Mouse (Mus musculus) embryonic facial prominence, embryonic 15.5 days (tissue): ENCODE data around the gene Pam. TPM values are rescaled to one million over a fixed set of nuclear protein-coding genes. Genes with fewer than 3 reads are reported as not detected.

ENCODE experiments used
- ATAC-seq: fragments of 200-750 bp; cut with Nextera tagmentation; 2 replicates; pipeline ENCODE4 v1.8.0; 2017; ENCODE audit warnings: low read depth, moderate TSS enrichment; ENCODE audit not compliant: insufficient number of reproducible peaks, low FRiP score, low TSS enrichment
- H3K27ac ChIP-seq: fragments of 300-500 bp; sonication (generic); replicated peaks from 2 replicates; pipeline ENCODE4 v1.5.1; 2015; ENCODE audit warnings: mild to moderate bottlenecking, inconsistent platforms
- H3K27me3 ChIP-seq: fragments of 300-500 bp; sonication (generic); 2 replicates; pipeline ENCODE4 v1.6.1; 2015; ENCODE audit warnings: inconsistent platforms
- H3K36me3 ChIP-seq: fragments of 300-500 bp; sonication (generic); 2 replicates; pipeline ENCODE4 v1.6.1; 2015; ENCODE audit warnings: mild to moderate bottlenecking, inconsistent platforms
- H3K4me1 ChIP-seq: fragments of 300-500 bp; sonication (generic); 2 replicates; pipeline ENCODE4 v1.6.1; 2015; ENCODE audit warnings: inconsistent platforms
- H3K4me2 ChIP-seq: fragments of 300-500 bp; sonication (generic); replicated peaks from 2 replicates; pipeline ENCODE4 v1.6.1; 2015; ENCODE audit warnings: mild to moderate bottlenecking, inconsistent platforms
- H3K4me3 ChIP-seq: fragments of 300-500 bp; sonication (generic); replicated peaks from 2 replicates; pipeline ENCODE4 v1.5.1; 2015; ENCODE audit warnings: mild to moderate bottlenecking, inconsistent platforms
- H3K9ac ChIP-seq: fragments of 300-500 bp; sonication (generic); 2 replicates; pipeline ENCODE4 v1.6.1; 2015; ENCODE audit warnings: inconsistent platforms
- H3K9me3 ChIP-seq: fragments of 300-500 bp; sonication (generic); replicated peaks from 2 replicates; pipeline ENCODE4 v1.6.1; 2016; ENCODE audit warnings: inconsistent platforms
- WGBS: fragments of 180-500 bp; shearing (Covaris S2); methylation state at CpG from one replicate; pipeline ENCODE4 v1.1.7; 2015; 5-methylcytosine and 5-hydroxymethylcytosine counted together
- polyA plus RNA-seq: library from polyadenylated mRNA; unstranded; fragments of >200 nt; fragmentation: Nextera tagmentation; extraction: Ambion mirVana; gene quantifications from 2 replicates; pipeline ENCODE4 v1.2.1, GENCODE M21; 2015

Gene Pam
- polyA plus RNA-seq, 1 experiment from 2014 or later: 54.5 TPM

DNA sequence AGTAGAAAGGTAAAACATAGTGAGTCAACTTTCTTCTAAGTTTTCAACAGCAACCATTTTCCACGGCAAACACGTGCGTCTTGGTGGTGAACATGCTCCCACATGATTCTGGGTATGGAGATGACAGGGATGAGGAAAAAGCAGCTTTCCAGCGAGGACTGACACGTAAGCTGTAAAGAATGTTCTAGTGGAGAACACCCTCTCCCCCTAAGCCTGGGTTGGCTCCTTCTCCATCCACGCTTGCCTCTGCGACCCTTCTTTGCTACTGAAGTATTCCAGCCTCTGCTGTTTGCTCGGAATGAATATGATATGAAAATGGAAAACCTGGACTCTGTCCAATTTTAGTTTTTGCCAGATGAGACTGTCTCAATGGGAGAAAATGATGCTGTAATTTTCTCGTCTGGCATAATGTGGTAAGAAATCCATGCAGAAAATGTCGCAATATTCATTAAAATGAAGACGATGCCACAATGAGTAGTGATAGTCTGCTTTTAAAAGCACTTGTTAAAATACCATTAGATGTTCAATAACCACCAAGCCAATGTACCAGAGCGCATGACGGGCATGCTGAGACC, 243.8 kb downstream of the Pam start:
- no peaks in the 10 kb centered on the region for H3K4me1 ChIP-seq
- H3K4me2 ChIP-seq: no peak overlapping the region
- ATAC-seq: no peak
- no peak overlapping the region for H3K9ac ChIP-seq
- no peaks in the 10 kb centered on the region for H3K27me3 ChIP-seq
- no peaks in the 10 kb centered on the region for H3K36me3 ChIP-seq
- no peaks in the 10 kb centered on the region for H3K9me3 ChIP-seq
- no peak overlapping the region for H3K27ac ChIP-seq
- 69% methylated on average over 13 of the region's 13 CpGs for WGBS
- H3K4me3 ChIP-seq: no peak overlapping the region

DNA sequence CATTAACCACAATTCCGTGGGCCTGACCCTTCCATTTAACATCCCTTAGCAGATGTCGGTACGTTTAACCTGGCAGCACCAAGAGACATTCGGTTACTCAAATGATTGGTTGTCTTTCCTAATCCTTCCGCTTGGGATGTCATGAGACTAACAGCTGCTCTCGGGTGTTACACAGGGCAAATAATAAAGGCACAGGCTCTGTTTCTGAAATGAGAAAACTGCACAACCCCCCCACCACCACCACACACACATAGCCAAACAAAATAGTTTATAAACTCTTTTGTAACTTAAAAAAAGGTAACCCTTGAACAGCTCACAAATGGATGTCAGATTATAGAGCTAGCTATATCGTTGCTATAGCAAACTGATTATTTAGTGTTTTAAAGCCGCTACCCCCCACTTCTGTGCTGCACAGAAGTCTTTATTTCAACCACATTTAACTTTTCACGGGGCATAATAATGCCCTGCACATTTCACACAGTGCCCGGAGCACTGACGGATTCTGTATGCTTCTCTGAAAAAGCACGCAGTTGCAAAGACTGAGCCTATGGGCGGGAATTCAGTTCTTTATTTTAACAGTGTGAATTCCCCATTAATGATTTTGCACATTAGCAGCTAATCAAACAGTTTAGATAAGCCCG, 246.7 kb downstream of the Pam start:
- no peak overlapping the region for H3K4me2 ChIP-seq
- no peak for ATAC-seq
- H3K9ac ChIP-seq: no peak overlapping the region
- H3K4me3 ChIP-seq: no peak overlapping the region
- 57% methylated on average over 14 of the region's 14 CpGs for WGBS
- H3K9me3 ChIP-seq: no peaks in the 10 kb centered on the region
- no peak overlapping the region for H3K27ac ChIP-seq
- H3K27me3 ChIP-seq: no peaks in the 10 kb centered on the region
- no peaks in the 10 kb centered on the region for H3K36me3 ChIP-seq
- H3K4me1 ChIP-seq: no peaks in the 10 kb centered on the region

DNA sequence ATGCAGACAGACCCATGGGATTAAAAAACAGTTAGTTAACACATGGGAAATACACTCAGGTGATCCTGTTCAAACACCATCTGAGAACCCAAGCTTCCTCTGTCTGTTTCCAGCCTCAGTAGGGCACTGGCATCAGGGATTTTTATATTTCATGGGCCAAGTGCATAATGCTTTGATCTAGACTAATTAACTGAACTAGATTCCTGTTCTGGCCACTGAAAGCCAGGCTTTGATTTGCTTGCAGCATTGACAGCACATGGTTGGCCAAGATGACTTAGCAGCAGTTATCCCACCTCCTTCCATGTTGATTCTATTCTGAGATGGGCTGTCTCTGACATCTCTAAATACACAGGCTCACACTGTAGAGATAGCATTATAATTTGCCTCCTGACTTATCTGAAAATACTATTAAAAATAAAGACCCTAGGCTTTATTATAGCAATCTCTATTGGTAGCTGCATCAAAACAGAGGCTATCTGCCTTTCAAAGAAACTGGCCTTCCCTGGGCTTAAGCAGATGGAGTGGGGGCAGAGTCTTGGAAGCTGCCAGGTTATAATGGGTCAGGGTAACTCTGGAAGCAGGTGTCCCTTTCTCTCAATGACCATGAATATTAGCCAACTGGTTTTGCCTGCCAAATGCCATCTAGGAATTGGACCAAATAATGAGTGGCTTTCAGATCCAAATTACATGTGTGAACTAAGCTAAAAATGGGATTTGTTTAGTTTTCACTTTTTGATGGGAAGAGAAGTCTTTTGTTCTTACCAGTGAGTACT, 252.0 kb downstream of the Pam start:
- no peak overlapping the region for H3K4me2 ChIP-seq
- no peak for ATAC-seq

DNA sequence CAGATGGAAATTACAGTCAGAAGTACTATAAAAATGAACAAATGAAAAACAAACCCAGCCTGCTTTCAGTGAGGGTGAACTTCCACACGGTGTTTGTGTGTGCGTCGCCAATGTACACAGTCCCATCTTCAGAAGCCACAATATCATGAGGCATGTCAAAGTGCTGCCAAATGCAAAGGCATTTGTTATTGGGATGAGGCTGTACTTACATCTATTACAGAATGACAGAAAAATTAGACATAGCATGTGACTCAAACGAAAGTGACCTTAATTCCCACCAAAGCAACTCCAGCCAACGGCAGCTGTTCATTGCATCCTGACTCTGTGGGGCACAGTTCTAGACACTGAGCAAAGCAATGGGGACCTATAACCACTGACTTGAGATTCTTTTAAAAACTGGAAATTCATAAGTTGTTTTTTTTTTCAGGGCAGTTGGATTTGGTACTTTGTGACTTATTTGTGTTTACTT, 261.1 kb downstream of the Pam start:
- Histone ChIP-seq H3K9me3 (no peaks in the 10 kb centered on the region), H3K36me3 (0 out of 2 replicates have a peak, but pooled peaks cover 4% of the 10 kb centered on the region), H3K27me3 (no peaks in the 10 kb centered on the region), H3K9ac (no peak overlapping the region), H3K4me3 (no peak overlapping the region), H3K27ac (peak overlapping the region; percentile 68; the same call in 1 of the 2 replicates), H3K4me1 (peaks cover 8% of the 10 kb centered on the region), H3K4me2 (no peak overlapping the region)
- WGBS: 44% methylated on average over 5 of the region's 5 CpGs
- ATAC-seq: peak; percentile 51; the same call in 1 of the 2 replicates

More for the DNA sequence above, 252.0 kb downstream of the Pam start:
- no peak overlapping the region for H3K27ac ChIP-seq
- H3K36me3 ChIP-seq: peaks cover 5% of the 10 kb centered on the region; the same call in 1 of the 2 replicates
- no peaks in the 10 kb centered on the region for H3K4me1 ChIP-seq
- H3K27me3 ChIP-seq: no peaks in the 10 kb centered on the region
- H3K9ac ChIP-seq: no peak overlapping the region
- no peaks in the 10 kb centered on the region for H3K9me3 ChIP-seq
- no peak overlapping the region for H3K4me3 ChIP-seq

DNA sequence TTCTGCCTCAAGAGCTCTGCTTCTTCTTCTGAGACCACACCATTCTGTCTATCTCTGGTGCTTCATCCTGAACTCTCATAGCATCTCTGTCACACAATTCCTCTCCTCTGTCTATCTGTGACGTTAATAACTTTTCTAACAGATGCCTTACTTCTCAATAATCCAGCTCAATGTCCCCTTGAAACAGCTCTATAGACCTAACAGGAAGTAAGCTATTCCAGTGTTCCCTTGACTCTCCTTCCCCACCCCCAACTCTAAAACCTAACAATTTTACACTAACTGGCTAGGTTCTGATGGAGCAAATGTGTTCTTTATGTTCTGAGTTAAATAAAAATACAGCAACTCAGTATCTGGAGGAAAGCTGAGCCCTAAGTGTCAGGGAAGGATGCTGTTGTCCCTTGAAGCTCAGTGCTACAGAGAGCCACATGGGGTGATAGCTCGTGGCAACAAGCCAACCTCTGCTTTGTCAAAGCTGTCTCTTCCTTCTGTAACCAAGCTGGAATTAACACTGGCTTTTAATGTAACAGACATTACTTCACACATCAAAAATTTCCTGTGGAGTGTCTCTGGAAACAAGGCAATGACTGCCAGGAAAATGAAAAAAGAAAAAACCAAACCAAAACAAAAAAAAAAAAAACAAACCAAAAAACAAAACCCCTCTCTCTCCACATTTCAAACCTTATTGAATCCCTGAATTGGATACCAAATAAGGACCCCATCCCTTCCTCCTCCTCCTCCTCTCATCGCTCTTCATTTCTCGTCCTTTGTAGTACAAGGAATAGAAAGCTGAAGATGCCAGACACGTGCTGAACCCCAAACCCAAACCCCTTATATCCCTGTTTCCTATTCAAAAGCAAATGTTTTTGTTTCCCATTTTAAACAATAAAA, 261.7 kb downstream of the Pam start:
- no peak overlapping the region for H3K4me2 ChIP-seq
- H3K9me3 ChIP-seq: no peaks in the 10 kb centered on the region
- ATAC-seq: 0 out of 2 replicates have a peak, but pooled peaks have one; percentile 57
- WGBS: 45% methylated on average over 5 of the region's 5 CpGs
- peaks cover 8% of the 10 kb centered on the region for H3K4me1 ChIP-seq
- H3K4me3 ChIP-seq: no peak overlapping the region
- no peak overlapping the region for H3K9ac ChIP-seq
- H3K36me3 ChIP-seq: 0 out of 2 replicates have a peak, but pooled peaks cover 4% of the 10 kb centered on the region
- H3K27ac ChIP-seq: peak overlapping the region; percentile 68
- no peaks in the 10 kb centered on the region for H3K27me3 ChIP-seq

DNA sequence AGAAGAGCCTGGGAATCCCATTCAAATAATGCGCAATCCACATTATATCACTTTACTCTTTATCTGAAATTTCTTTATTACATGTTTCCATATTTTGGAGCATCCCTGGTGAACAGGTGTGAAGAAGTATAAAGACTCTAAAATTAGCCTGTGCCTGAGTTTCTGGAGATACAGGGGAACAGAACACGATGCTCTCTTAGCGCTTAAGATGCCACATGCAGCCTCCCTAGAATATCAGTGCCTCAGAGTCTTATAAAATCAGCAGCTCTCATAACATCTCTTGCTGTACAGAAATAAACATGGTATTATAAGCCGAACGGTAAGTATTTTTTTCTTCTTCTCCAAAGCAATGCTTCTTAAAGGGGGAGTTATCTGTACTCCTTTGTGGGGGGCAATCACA, 267.4 kb downstream of the Pam start:
- Histone ChIP-seq H3K4me2 (no peak overlapping the region), H3K4me3 (no peak overlapping the region), H3K4me1 (peaks cover 2% of the 10 kb centered on the region; the same call in 1 of the 2 replicates), H3K27me3 (no peaks in the 10 kb centered on the region), H3K9ac (no peak overlapping the region), H3K36me3 (0 out of 2 replicates have a peak, but pooled peaks cover 4% of the 10 kb centered on the region), H3K9me3 (no peaks in the 10 kb centered on the region), H3K27ac (no peak overlapping the region)
- WGBS: 91% methylated on average over 5 of the region's 5 CpGs
- ATAC-seq: no peak

DNA sequence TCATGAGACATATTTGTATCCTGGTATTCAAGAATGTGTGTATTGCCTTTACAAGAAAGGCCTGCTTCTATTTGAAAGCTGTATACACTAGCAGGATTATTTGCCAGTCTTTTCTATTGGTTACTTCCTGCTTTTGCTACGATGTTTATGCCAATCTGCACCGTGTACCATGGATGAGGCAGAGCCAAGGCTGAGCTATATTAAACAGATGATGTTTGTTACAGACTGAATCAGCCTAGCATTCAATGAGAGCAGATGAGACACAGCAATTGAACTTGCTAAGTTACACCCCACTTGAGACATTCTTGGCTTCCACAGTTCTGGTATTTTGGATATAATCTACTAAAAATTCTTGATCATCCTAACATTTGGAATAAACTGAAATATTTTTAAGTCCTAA, 267.9 kb downstream of the Pam start:
- 0 out of 2 replicates have a peak, but pooled peaks cover 4% of the 10 kb centered on the region for H3K36me3 ChIP-seq
- no peak overlapping the region for H3K4me3 ChIP-seq
- no peaks in the 10 kb centered on the region for H3K9me3 ChIP-seq
- 33% methylated on average over 2 of the region's 2 CpGs for WGBS
- H3K27me3 ChIP-seq: no peaks in the 10 kb centered on the region
- H3K4me1 ChIP-seq: no peaks in the 10 kb centered on the region
- H3K9ac ChIP-seq: no peak overlapping the region
- no peak for ATAC-seq
- no peak overlapping the region for H3K27ac ChIP-seq
- no peak overlapping the region for H3K4me2 ChIP-seq

DNA sequence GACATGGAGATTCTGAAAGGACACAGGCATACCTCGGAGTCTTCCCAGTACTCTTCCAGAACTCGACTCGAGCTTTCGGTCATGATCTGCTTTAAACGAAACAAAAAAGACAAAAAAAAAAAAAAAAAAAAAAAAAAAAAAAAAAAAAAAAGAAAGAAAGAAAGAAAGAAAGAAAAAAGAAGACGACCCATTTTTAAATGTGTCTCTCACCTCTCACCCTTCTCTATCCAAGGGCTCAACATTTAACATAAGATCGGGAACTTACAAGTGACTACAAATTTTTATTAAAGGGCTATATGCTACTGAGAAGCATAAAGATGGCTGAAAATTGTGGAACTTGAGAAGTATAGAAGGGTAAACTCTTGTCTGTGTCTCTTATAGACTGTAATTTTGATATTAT, 272.5 kb downstream of the Pam start:
- no peaks in the 10 kb centered on the region for H3K36me3 ChIP-seq
- no peak for ATAC-seq
- H3K9ac ChIP-seq: no peak overlapping the region
- H3K27ac ChIP-seq: no peak overlapping the region
- 95% methylated on average over 7 of the region's 7 CpGs for WGBS
- no peak overlapping the region for H3K4me2 ChIP-seq
- no peaks in the 10 kb centered on the region for H3K27me3 ChIP-seq
- H3K4me3 ChIP-seq: no peak overlapping the region
- H3K4me1 ChIP-seq: no peaks in the 10 kb centered on the region
- no peaks in the 10 kb centered on the region for H3K9me3 ChIP-seq

DNA sequence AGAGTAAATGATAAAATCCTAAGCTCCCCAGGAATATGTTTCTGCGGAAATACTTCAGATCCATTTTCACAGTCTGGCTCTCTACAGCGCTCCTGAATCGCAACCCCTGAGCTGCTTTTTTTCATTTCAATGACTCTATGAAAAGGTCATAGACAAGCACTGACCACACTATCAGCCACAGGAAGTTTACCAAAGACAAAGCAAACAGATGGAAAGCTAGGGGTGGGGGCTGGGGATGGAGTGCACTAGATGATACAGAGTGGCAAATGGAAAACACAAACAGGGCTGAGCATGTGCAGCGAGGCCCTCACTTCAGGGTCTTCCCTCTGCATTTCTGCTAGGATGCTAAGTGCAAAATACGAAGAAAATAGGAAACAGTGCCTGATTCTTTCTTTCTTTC, 273.2 kb downstream of the Pam start:
- Histone ChIP-seq H3K9me3 (no peaks in the 10 kb centered on the region), H3K9ac (no peak overlapping the region), H3K36me3 (0 out of 2 replicates have a peak, but pooled peaks cover 5% of the 10 kb centered on the region), H3K4me3 (no peak overlapping the region), H3K27ac (no peak overlapping the region), H3K4me2 (no peak overlapping the region), H3K4me1 (no peaks in the 10 kb centered on the region), H3K27me3 (no peaks in the 10 kb centered on the region)
- no peak for ATAC-seq
- WGBS: 83% methylated on average over 5 of the region's 5 CpGs

DNA sequence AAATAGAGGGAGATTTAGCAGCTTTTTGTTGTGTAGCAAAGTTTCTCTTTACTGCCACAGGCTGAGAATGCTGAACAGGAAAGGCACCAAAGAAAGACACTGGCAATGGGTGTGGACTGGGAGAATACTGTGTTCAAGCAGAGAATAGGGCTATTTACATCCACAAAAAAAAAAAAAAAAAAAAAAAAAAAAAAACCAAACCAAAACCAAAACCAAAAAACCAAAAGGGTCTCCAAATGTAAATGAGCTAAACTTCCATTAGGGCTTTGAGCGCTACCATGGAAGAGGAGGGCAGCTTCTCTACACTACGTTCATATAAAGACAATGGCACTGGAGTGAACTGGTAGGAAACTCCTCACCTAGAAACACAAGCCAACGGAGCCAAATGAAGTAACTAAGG, 274.2 kb downstream of the Pam start:
- 90% methylated on average over 3 of the region's 3 CpGs for WGBS
- Histone ChIP-seq H3K9ac (no peak overlapping the region), H3K4me3 (no peak overlapping the region), H3K9me3 (no peaks in the 10 kb centered on the region), H3K36me3 (0 out of 2 replicates have a peak, but pooled peaks cover 5% of the 10 kb centered on the region), H3K27ac (no peak overlapping the region), H3K4me1 (no peaks in the 10 kb centered on the region), H3K4me2 (no peak overlapping the region), H3K27me3 (no peaks in the 10 kb centered on the region)
- no peak for ATAC-seq
